Mouse (Mus musculus) limb, embryonic 10.5 days (tissue): ENCODE measurements around the gene Rnf38. TPM values are rescaled to one million over a fixed set of nuclear protein-coding genes. Genes with fewer than 3 reads are reported as not detected.
A peak's percentile ranks its signal among the peaks of the same experiment; 100 is the strongest.

ENCODE experiments used
- DNase-seq: peaks from one replicate; pipeline ENCODE4 v3.0.0-alpha.2; 2017; ENCODE audit warnings: low spot score
- H3K27ac ChIP-seq: fragments of 300-500 bp; sonication (generic); 2 replicates; pipeline ENCODE4 v1.5.1; 2016; ENCODE audit warnings: mild to moderate bottlenecking
- H3K27me3 ChIP-seq: fragments of 300-500 bp; sonication (generic); 2 replicates; pipeline ENCODE4 v1.6.1; 2016; ENCODE audit warnings: low read depth, mild to moderate bottlenecking; ENCODE audit not compliant: poor library complexity, severe bottlenecking
- H3K36me3 ChIP-seq: fragments of 300-500 bp; sonication (generic); 2 replicates; pipeline ENCODE4 v1.6.1; 2016; ENCODE audit warnings: mild to moderate bottlenecking, moderate library complexity
- H3K4me1 ChIP-seq: fragments of 300-500 bp; sonication (generic); 2 replicates; pipeline ENCODE4 v1.6.1; 2016
- H3K4me3 ChIP-seq: fragments of 300-500 bp; sonication (generic); 2 replicates; pipeline ENCODE4 v1.5.1; 2016; ENCODE audit warnings: mild to moderate bottlenecking, moderate library complexity
- H3K9me3 ChIP-seq: fragments of 300-500 bp; sonication (generic); replicated peaks from 2 replicates; pipeline ENCODE4 v1.6.1; 2016; ENCODE audit warnings: mild to moderate bottlenecking
- WGBS: fragments of 180-500 bp; shearing (Covaris S2); methylation state at CpG from one replicate; pipeline ENCODE4 v1.1.7; 2016; 5-methylcytosine and 5-hydroxymethylcytosine counted together
- polyA plus RNA-seq: library from polyadenylated mRNA; unstranded; fragments of >200 nt; fragmentation: Nextera tagmentation; extraction: Ambion mirVana; gene quantifications from 2 replicates; pipeline ENCODE4 v1.2.1, GENCODE M21; 2016

Rnf38 gene
- polyA plus RNA-seq, 1 experiment from 2014 or later, result 30.3 TPM

GRCm38 (mm10) chr4:44247051-44247939 lies 13.7 kb upstream of the Rnf38 start:
- Histone ChIP-seq H3K27me3 (peaks cover 36% of the 10 kb centered on the region; the same call in 1 of the 2 replicates), H3K9me3 (no peaks in the 10 kb centered on the region), H3K4me1 (peaks cover 13% of the 10 kb centered on the region), H3K4me3 (0 out of 2 replicates have a peak overlapping the region, but pooled peaks have one; percentile 2), H3K36me3 (no peaks in the 10 kb centered on the region), H3K27ac (no peak overlapping the region)
- 11% methylated on average over 18 of the region's 18 CpGs for WGBS
- DNase-seq, result peak; percentile 40

- H3K4me1 ChIP-seq, result peaks cover 13% of the 10 kb centered on the region
- H3K36me3 ChIP-seq, result no peaks in the 10 kb centered on the region
- WGBS, result 88% methylated on average over 4 of the region's 4 CpGs
- DNase-seq, result no peak
- no peak overlapping the region for H3K4me3 ChIP-seq
- peaks cover 26% of the 10 kb centered on the region; the same call in 1 of the 2 replicates for H3K27me3 ChIP-seq
- H3K27ac ChIP-seq, result no peak overlapping the region
- no peaks in the 10 kb centered on the region for H3K9me3 ChIP-seq
These were observed 12.7 kb upstream of the Rnf38 start for GRCm38 (mm10) chr4:44246285-44246684.

DNA sequence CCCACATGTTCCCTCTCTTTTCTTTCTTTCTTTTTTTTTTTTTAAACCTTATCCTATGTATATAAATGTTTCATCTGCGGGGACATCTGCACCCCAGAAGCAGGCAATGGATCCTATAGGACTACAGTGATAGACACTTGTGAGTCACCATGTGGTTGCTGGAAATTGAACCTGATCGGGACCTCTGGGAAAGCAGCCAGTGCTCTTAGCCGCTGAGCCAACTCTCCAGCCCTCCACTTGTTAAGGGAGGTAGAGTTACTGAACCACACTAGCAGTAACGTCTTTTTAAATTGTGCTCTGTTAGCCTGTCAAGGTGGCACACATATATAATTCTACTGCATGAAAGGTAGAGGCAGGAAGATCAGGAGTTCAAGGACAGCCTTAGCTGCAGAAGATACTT lies 8.0 kb upstream of the Rnf38 start:
- no peak overlapping the region for H3K27ac ChIP-seq
- H3K27me3 ChIP-seq, result no peaks in the 10 kb centered on the region
- no peak for DNase-seq
- H3K36me3 ChIP-seq, result no peaks in the 10 kb centered on the region
- no peaks in the 10 kb centered on the region for H3K4me1 ChIP-seq
- no peak overlapping the region for H3K4me3 ChIP-seq
- H3K9me3 ChIP-seq, result no peaks in the 10 kb centered on the region
- 80% methylated on average over 4 of the region's 4 CpGs for WGBS

- no peak for DNase-seq
- Histone ChIP-seq H3K4me3 (no peak overlapping the region), H3K27ac (no peak overlapping the region), H3K9me3 (no peaks in the 10 kb centered on the region), H3K4me1 (peaks cover 29% of the 10 kb centered on the region), H3K36me3 (no peaks in the 10 kb centered on the region), H3K27me3 (0 out of 2 replicates have a peak, but pooled peaks cover 4% of the 10 kb centered on the region)
- WGBS, result 67% methylated on average over 2 of the region's 2 CpGs
These were observed 2.4 kb upstream of the Rnf38 start for GRCm38 (mm10) chr4:44235946-44236345.

GRCm38 (mm10) chr4:44234004-44234866 lies 646 bp upstream of the Rnf38 start:
- H3K36me3 ChIP-seq, result no peaks in the 10 kb centered on the region
- 0 out of 2 replicates have a peak, but pooled peaks cover 4% of the 10 kb centered on the region for H3K27me3 ChIP-seq
- peak overlapping the region; percentile 83 for H3K4me3 ChIP-seq
- peak; percentile 90 for DNase-seq
- no peaks in the 10 kb centered on the region for H3K9me3 ChIP-seq
- peaks cover 29% of the 10 kb centered on the region for H3K4me1 ChIP-seq
- 1% methylated on average over 61 of the region's 62 CpGs for WGBS
- peak overlapping the region; percentile 95 for H3K27ac ChIP-seq

DNA sequence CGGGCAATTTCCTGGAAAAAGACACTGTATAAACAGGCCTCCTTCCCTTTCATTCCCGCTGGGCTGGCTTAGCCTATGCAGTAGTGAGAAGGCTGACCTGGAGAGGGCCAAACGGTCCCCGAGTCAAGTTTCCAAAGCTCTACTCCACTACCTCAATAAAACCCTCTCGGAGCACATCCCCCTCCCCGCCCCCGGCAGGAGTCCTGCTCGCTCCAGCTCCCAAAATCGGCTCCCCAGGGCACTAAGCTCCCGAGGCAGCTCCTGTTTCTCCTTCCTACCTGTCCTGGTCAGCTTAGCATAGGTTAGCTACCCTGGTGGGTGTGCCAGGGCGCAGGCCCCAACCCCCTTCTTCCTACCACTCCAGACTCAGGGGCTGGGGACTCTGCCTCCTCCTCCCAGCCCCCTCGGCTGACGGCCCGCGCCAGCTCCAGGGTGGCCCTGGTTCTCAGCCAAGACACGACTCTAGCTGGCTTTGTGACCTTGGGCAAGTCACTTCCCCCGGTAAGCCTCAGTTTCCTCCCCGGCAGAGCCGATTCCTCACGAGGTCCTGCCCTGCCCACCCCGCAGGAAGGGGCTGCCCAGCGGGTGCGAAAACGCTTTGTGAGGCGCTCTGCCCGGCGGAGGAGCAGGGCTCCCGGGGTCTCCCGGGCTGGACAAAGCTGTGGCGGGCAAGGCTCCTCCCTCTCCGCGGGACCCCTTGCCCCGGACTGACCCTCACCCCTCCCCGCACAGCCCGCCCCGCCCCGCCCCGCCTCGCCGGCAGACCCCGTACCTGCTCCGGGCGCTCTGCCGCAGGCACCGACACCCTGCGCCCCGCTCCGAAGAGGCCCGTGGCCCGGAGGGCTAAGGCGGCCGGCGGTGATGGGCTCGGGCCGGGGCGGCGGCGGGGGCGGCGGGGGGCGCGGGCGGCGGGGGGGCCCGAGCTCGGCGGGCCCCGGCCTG lies 547 bp downstream of the Rnf38 start:
- Histone ChIP-seq H3K9me3 (no peaks in the 10 kb centered on the region), H3K27ac (peak overlapping the region; percentile 95), H3K36me3 (no peaks in the 10 kb centered on the region), H3K27me3 (0 out of 2 replicates have a peak, but pooled peaks cover 4% of the 10 kb centered on the region), H3K4me1 (peaks cover 29% of the 10 kb centered on the region), H3K4me3 (peak overlapping the region; percentile 83)
- 3% methylated on average over 65 of the region's 68 CpGs for WGBS
- DNase-seq, result peak; percentile 77

- no peak for DNase-seq
- H3K27ac ChIP-seq, result no peak overlapping the region
- no peaks in the 10 kb centered on the region for H3K36me3 ChIP-seq
- H3K4me3 ChIP-seq, result no peak overlapping the region
- peaks cover 15% of the 10 kb centered on the region for H3K4me1 ChIP-seq
- no peaks in the 10 kb centered on the region for H3K27me3 ChIP-seq
- H3K9me3 ChIP-seq, result no peaks in the 10 kb centered on the region
- 93% methylated on average over 10 of the region's 10 CpGs for WGBS
These were observed 8.5 kb downstream of the Rnf38 start for GRCm38 (mm10) chr4:44225128-44225527.

DNA sequence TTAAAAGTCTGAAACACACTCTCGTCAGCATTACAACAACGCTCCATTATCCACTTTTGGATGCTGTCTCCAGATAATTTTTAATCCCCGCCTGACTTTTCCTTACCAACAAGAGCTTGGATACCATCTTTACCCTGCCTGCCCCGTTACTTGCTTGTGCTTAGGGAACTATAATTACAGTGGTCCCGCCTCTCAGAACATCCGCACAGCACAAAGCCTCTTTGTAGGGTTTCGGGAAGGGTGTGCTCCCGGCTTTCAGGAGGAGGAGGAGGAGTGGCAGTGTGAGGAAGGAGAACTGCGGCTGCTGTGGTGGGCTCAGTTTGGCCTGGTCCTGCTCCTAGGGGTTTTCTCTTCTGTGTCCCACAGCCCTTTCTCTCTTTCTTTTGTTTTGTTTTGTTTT lies 9.4 kb downstream of the Rnf38 start:
- no peak for DNase-seq

GRCm38 (mm10) chr4:44223444-44223843 lies 10.1 kb downstream of the Rnf38 start:
- H3K4me1 ChIP-seq, result peaks cover 15% of the 10 kb centered on the region
- no peaks in the 10 kb centered on the region for H3K9me3 ChIP-seq
- H3K36me3 ChIP-seq, result 0 out of 2 replicates have a peak, but pooled peaks cover 2% of the 10 kb centered on the region
- H3K27ac ChIP-seq, result no peak overlapping the region
- WGBS, result 68% methylated on average over 4 of the region's 4 CpGs
- no peak for DNase-seq
- no peak overlapping the region for H3K4me3 ChIP-seq
- no peaks in the 10 kb centered on the region for H3K27me3 ChIP-seq

More for the DNA sequence above, 9.4 kb downstream of the Rnf38 start:
- no peaks in the 10 kb centered on the region for H3K9me3 ChIP-seq
- WGBS, result 50% methylated on average over 9 of the region's 9 CpGs
- no peaks in the 10 kb centered on the region for H3K27me3 ChIP-seq
- H3K4me3 ChIP-seq, result no peak overlapping the region
- peaks cover 15% of the 10 kb centered on the region for H3K4me1 ChIP-seq
- no peaks in the 10 kb centered on the region for H3K36me3 ChIP-seq
- no peak overlapping the region for H3K27ac ChIP-seq

DNA sequence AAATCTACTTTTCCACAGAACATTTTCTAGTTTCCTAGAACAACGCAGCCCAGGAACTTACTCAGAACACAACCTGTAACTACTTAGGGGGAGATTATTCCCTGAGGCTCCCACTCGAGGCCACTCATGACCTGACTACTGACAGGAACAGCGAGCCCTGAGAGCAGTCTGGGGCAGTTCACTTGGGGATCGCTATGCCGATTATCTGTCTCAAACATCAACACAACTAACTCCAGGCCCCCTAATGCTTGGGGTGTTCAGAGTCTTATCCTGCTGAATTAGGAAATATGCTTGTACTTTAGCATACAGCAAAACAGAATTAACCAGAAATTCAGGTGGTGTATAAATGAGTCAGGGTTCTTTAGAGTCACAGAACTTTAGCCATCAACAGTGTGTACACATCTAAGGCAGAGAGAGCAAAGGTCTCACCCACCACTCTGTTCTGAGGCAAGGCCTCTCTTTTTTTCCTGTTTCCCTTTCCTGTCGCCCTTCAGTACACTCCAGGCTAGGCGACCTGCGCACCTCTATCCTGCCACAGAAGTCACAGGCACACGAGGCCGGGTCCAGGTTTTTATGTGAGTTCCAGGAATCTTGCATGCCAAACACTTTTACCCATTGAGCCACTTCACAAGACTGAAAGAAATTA lies 16.7 kb downstream of the Rnf38 start:
- H3K4me1 ChIP-seq, result no peaks in the 10 kb centered on the region
- H3K4me3 ChIP-seq, result no peak overlapping the region
- no peak overlapping the region for H3K27ac ChIP-seq
- H3K27me3 ChIP-seq, result no peaks in the 10 kb centered on the region
- no peak for DNase-seq
- no peaks in the 10 kb centered on the region for H3K9me3 ChIP-seq
- H3K36me3 ChIP-seq, result 0 out of 2 replicates have a peak, but pooled peaks cover 2% of the 10 kb centered on the region
- 66% methylated on average over 10 of the region's 10 CpGs for WGBS

GRCm38 (mm10) chr4:44199968-44200367 lies 33.6 kb downstream of the Rnf38 start:
- no peak overlapping the region for H3K4me3 ChIP-seq
- DNase-seq, result no peak
- H3K36me3 ChIP-seq, result no peaks in the 10 kb centered on the region
- no peaks in the 10 kb centered on the region for H3K9me3 ChIP-seq
- no peaks in the 10 kb centered on the region for H3K4me1 ChIP-seq
- 80% methylated on average over 1 of the region's 1 CpGs for WGBS
- no peak overlapping the region for H3K27ac ChIP-seq
- H3K27me3 ChIP-seq, result no peaks in the 10 kb centered on the region
